8 mouse cellular contexts compared by ENCODE assay signal in genomic region chr1:171064491-171065242, GRCm38 (mm10). TPM values are rescaled to one million over a fixed set of nuclear protein-coding genes. Genes with fewer than 3 reads are reported as not detected.
DNase-seq lines count a peak whose midpoint lies in the region; ATAC-seq and TF ChIP-seq lines count a peak whose summit lies in the region.
"Not testable (repeated sequence)": the region's sequence is repeated elsewhere in the genome, so short reads cannot be mapped to it uniquely, and the experiment has no call there.

Fcgr3 (minus strand) TSS chr1:171064935.

- peaks cover 19% of the 10 kb centered on the region for H3K27me3 ChIP-seq in kidney, embryonic 14.5 days (ENCODE audit: control insufficient read depth, insufficient read depth, low read length)
- H3K27me3 ChIP-seq in limb, embryonic 15.5 days, result peaks cover 39% of the 10 kb centered on the region
- H3K27me3 ChIP-seq in midbrain, embryonic 16.5 days (ENCODE audit: control insufficient read depth, insufficient read depth, low read depth, low read length), result peaks cover 25% of the 10 kb centered on the region
- not testable (repeated sequence) for H3K27me3 ChIP-seq in spleen, adult 2 months (ENCODE audit: control insufficient read depth, insufficient read depth, low read length)

- peak within 1 kb of the TSS; percentile 28; the same call in 1 of the 2 replicates for H3K9ac ChIP-seq in kidney, embryonic 14.5 days (ENCODE audit: low read depth, low read length)
- not testable (repeated sequence) for H3K9ac ChIP-seq in limb, embryonic 15.5 days; midbrain, embryonic 16.5 days (ENCODE audit: low read depth, low read length)

- DNase-seq in A20 (ENCODE audit: low read depth, low spot score), result peak; percentile 90
- peak; percentile 27 for DNase-seq in brain, adult 2 months (ENCODE audit: low read depth, low spot score)
- DNase-seq in heart, adult 9 months (ENCODE audit: low spot score in 2 of 2), result peak; percentile 82 to 85
- DNase-seq in spleen, adult 2 months (ENCODE audit: low read depth in 1 of 2, low spot score in 2 of 2), result peak in 1 of 2 experiments; percentile 56

- not testable (repeated sequence) for TF ChIP-seq POLR2A in embryonic fibroblast, embryonic 13.5 days (IDR thresholded peaks at IDR 0.05; ENCODE audit: low read depth, low read length); spleen, adult 2 months (IDR thresholded peaks at IDR 0.05; ENCODE audit: low read depth, low read length)

- H3K4me3 ChIP-seq in embryonic fibroblast, embryonic 13.5 days (ENCODE audit: insufficient read depth, low read length), result peak within 1 kb of the TSS; percentile 28
- peak within 1 kb of the TSS; percentile 37 for H3K4me3 ChIP-seq in kidney, embryonic 14.5 days (ENCODE audit: low read length)
- peak within 1 kb of the TSS; percentile 37 for H3K4me3 ChIP-seq in limb, embryonic 15.5 days
- H3K4me3 ChIP-seq in midbrain, embryonic 16.5 days (ENCODE audit: low read depth, low read length), result peak within 1 kb of the TSS; percentile 31
- H3K4me3 ChIP-seq in spleen, adult 2 months (ENCODE audit: extremely low read depth, insufficient read depth, insufficient read length), result peak within 1 kb of the TSS; percentile 47

- TF ChIP-seq CTCF in embryonic fibroblast, embryonic 13.5 days (IDR thresholded peaks at IDR 0.05; ENCODE audit: borderline replicate concordance, insufficient read depth, low read length), result peak; percentile 49; the same call in 1 of the 2 replicates
- TF ChIP-seq CTCF in spleen, adult 2 months (IDR thresholded peaks at IDR 0.05; ENCODE audit: extremely low read depth, insufficient read depth, insufficient read length, insufficient replicate concordance), result not testable (repeated sequence)

- H3K27ac ChIP-seq in embryonic fibroblast, embryonic 13.5 days (ENCODE audit: insufficient read depth, low read length); kidney, embryonic 14.5 days (ENCODE audit: low read depth, low read length); limb, embryonic 15.5 days; midbrain, embryonic 16.5 days (ENCODE audit: low read length); spleen, adult 2 months (ENCODE audit: insufficient read depth, low read length): not testable (repeated sequence)

- H3K4me2 ChIP-seq in kidney, embryonic 14.5 days (replicated peaks; ENCODE audit: low read depth, low read length), result peak within 1 kb of the TSS; percentile 46
- H3K4me2 ChIP-seq in limb, embryonic 15.5 days, result peak within 1 kb of the TSS; percentile 48
- H3K4me2 ChIP-seq in midbrain, embryonic 16.5 days (ENCODE audit: low read length), result peak within 1 kb of the TSS; percentile 53

- not testable (repeated sequence) for H3K9me3 ChIP-seq in kidney, embryonic 14.5 days (ENCODE audit: control insufficient read depth, low read length); limb, embryonic 15.5 days; midbrain, embryonic 16.5 days (replicated peaks; ENCODE audit: control insufficient read depth, low read length, poor library complexity, severe bottlenecking)

- not testable (repeated sequence) for H3K36me3 ChIP-seq in kidney, embryonic 14.5 days (ENCODE audit: control insufficient read depth, insufficient read depth, low read length); limb, embryonic 15.5 days; midbrain, embryonic 16.5 days (ENCODE audit: control insufficient read depth, insufficient read depth, low read length); spleen, adult 2 months (ENCODE audit: control insufficient read depth, insufficient read depth, low read length)

- ATAC-seq in kidney, embryonic 14.5 days (ENCODE audit: low FRiP score, low TSS enrichment), result peak; percentile 60
- peak; percentile 53 for ATAC-seq in limb, embryonic 15.5 days (ENCODE audit: insufficient number of reproducible peaks, low FRiP score, low TSS enrichment, low read depth)
- peak; percentile 54 for ATAC-seq in midbrain, embryonic 16.5 days

- not testable (repeated sequence) for H3K4me1 ChIP-seq in embryonic fibroblast, embryonic 13.5 days (ENCODE audit: control insufficient read depth, insufficient read depth, low read length); kidney, embryonic 14.5 days (ENCODE audit: control insufficient read depth, insufficient read depth, low read length); midbrain, embryonic 16.5 days (ENCODE audit: control insufficient read depth, insufficient read depth, low read length); spleen, adult 2 months (ENCODE audit: control insufficient read depth, insufficient read depth, insufficient read length)
- peaks cover 11% of the 10 kb centered on the region for H3K4me1 ChIP-seq in limb, embryonic 15.5 days

- WGBS in kidney, embryonic 14.5 days, result 1% methylated on average over 41 of the region's 75 CpGs
- 1% methylated on average over 44 of the region's 75 CpGs for WGBS in limb, embryonic 15.5 days
- WGBS in midbrain, embryonic 16.5 days, result 1% methylated on average over 38 of the region's 75 CpGs
- 3% methylated on average over 43 of the region's 75 CpGs for WGBS in spleen, adult 2 months

RNA-seq across cellular contexts. Expression of gene Fcgr3, which starts in this region (rescaled TPM):
- polyA plus RNA-seq in embryonic fibroblast, embryonic 13.5 days (2011; ENCODE audit: insufficient read length, low read depth, missing spikeins), result 3.9 TPM in 1 of 2 replicates, not detected in the other
- 7.0 and 7.9 TPM in 2 replicates for polyA plus RNA-seq in kidney, embryonic 14.5 days (2014; fragmentation: Nextera tagmentation; extraction: Ambion mirVana)
- polyA plus RNA-seq in limb, embryonic 15.5 days (2015; fragmentation: Nextera tagmentation; extraction: Ambion mirVana), result 25.9 and 32.2 TPM in 2 replicates
- 6.8 and 9.0 TPM in 2 replicates for polyA plus RNA-seq in midbrain, embryonic 16.5 days (2015; fragmentation: Nextera tagmentation; extraction: Ambion mirVana)
- polyA plus RNA-seq in spleen, adult 2 months (2012; rRNA removed), result 20.6 and 24.5 TPM in 2 replicates
